ENCODE assay signal across 8 mouse cellular contexts in the genomic region with DNA sequence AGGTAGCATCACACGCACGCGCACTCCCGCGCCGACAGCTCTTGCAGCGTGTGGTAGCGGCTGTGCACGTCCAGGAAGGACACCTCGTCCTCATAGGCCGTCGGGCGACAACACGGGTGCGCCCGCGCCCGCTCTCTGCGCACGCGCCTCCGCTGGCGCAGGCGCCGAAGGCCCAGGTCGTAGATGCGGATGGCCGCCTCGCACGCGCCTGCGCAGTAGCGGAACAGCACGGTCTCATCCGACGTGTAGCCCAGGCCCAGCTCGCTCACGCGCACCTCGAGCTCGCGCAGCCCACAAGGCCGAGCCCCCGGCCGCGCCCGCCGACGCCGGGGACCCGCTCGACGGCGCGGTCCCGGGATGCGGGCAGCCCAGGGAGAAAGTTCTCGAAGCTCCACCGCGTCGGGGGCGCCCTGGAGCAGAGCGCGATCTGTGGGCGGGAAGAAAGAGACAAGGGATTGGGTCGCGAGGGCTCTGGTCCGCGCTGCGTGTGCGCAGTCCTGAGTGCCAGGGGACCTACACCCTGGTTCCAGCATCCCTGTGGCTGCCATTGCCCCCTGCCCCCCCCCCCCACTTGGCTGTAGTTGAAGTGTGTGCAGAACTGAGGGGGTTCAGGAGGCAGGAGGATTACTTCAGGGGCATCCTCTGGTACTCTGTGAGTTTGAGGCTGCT. TPM values are rescaled to one million over a fixed set of nuclear protein-coding genes. Genes with fewer than 3 reads are reported as not detected.
DNase-seq lines count a peak whose midpoint lies in the region; ATAC-seq and TF ChIP-seq lines count a peak whose summit lies in the region.

No protein-coding gene starts in this region.

- H3K9me3 ChIP-seq in kidney, embryonic 14.5 days (ENCODE audit: control insufficient read depth, low read length): no peaks in the 10 kb centered on the region
- no peaks in the 10 kb centered on the region for H3K9me3 ChIP-seq in embryonic facial prominence, embryonic 12.5 days
- no peaks in the 10 kb centered on the region for H3K9me3 ChIP-seq in intestine, embryonic 14.5 days (ENCODE audit: control insufficient read depth, low read length)
- no peaks in the 10 kb centered on the region for H3K9me3 ChIP-seq in stomach, postnatal 0 days (ENCODE audit: control insufficient read depth, low read length)

- 26% methylated on average over 69 of the region's 71 CpGs for WGBS in kidney, embryonic 14.5 days
- WGBS in embryonic facial prominence, embryonic 12.5 days: 23% methylated on average over 71 of the region's 71 CpGs
- 17% methylated on average over 71 of the region's 71 CpGs for WGBS in intestine, embryonic 14.5 days
- 41% methylated on average over 71 of the region's 71 CpGs for WGBS in stomach, postnatal 0 days

- no peaks in the 10 kb centered on the region for H3K36me3 ChIP-seq in kidney, embryonic 14.5 days (ENCODE audit: control insufficient read depth, insufficient read depth, low read length)
- no peaks in the 10 kb centered on the region for H3K36me3 ChIP-seq in embryonic facial prominence, embryonic 12.5 days
- no peaks in the 10 kb centered on the region for H3K36me3 ChIP-seq in intestine, embryonic 14.5 days (ENCODE audit: control insufficient read depth, insufficient read depth, low read length)
- no peaks in the 10 kb centered on the region for H3K36me3 ChIP-seq in stomach, postnatal 0 days (ENCODE audit: control insufficient read depth, insufficient read depth, low read length)

- H3K4me1 ChIP-seq in kidney, embryonic 14.5 days (ENCODE audit: control insufficient read depth, insufficient read depth, low read length): peaks cover 5% of the 10 kb centered on the region; the same call in 1 of the 2 replicates
- H3K4me1 ChIP-seq in embryonic facial prominence, embryonic 12.5 days: peaks cover 13% of the 10 kb centered on the region; the same call in 1 of the 2 replicates
- H3K4me1 ChIP-seq in intestine, embryonic 14.5 days (replicated peaks; ENCODE audit: control insufficient read depth, insufficient read depth, low read length): peaks cover 7% of the 10 kb centered on the region; the same call in 1 of the 2 replicates
- no peaks in the 10 kb centered on the region; the same call in 1 of the 2 replicates for H3K4me1 ChIP-seq in stomach, postnatal 0 days (replicated peaks; ENCODE audit: control insufficient read depth, insufficient read depth)

- peak; percentile 65 for ATAC-seq in kidney, embryonic 14.5 days (ENCODE audit: low FRiP score, low TSS enrichment)
- peak; percentile 36; the same call in 1 of the 2 replicates for ATAC-seq in embryonic facial prominence, embryonic 12.5 days (ENCODE audit: insufficient number of reproducible peaks, insufficient read depth, low FRiP score, low TSS enrichment)
- peak; percentile 30; the same call in 1 of the 2 replicates for ATAC-seq in intestine, embryonic 14.5 days (replicated peaks; ENCODE audit: low FRiP score, low TSS enrichment, low read depth)
- peak; percentile 31 for ATAC-seq in stomach, postnatal 0 days (ENCODE audit: low FRiP score, low TSS enrichment)

- H3K27ac ChIP-seq in kidney, embryonic 14.5 days (ENCODE audit: low read depth, low read length): no peak overlapping the region
- no peak overlapping the region for H3K27ac ChIP-seq in embryonic facial prominence, embryonic 12.5 days
- H3K27ac ChIP-seq in intestine, embryonic 14.5 days (ENCODE audit: low read depth): no peak overlapping the region
- H3K27ac ChIP-seq in stomach, postnatal 0 days (replicated peaks): no peak overlapping the region

- TF ChIP-seq CTCF in stomach, postnatal 0 days (IDR thresholded peaks at IDR 0.05; ENCODE audit: low read depth): no peak

- no peak overlapping the region for H3K9ac ChIP-seq in kidney, embryonic 14.5 days (ENCODE audit: low read depth, low read length)
- no peak overlapping the region for H3K9ac ChIP-seq in embryonic facial prominence, embryonic 12.5 days
- peak overlapping the region; percentile 27; the same call in 1 of the 2 replicates for H3K9ac ChIP-seq in intestine, embryonic 14.5 days (ENCODE audit: low read length)
- no peak overlapping the region for H3K9ac ChIP-seq in stomach, postnatal 0 days (ENCODE audit: low read length)

- DNase-seq in kidney, adult 8-10 months: no peak
- DNase-seq in intestine, embryonic 14.5 days (ENCODE audit: low spot score): peak; percentile 67
- peak; percentile 59 for DNase-seq in lung, postnatal 10 days
- DNase-seq in stomach, postnatal 0 days (ENCODE audit: low spot score): peak; percentile 62
- DNase-seq in yolk sac, embryonic 10.5 days (ENCODE audit: low spot score): no peak
- no peak for DNase-seq in ovary, postnatal 36 days (ENCODE audit: low spot score)

- peak overlapping the region; percentile 12 for H3K4me3 ChIP-seq in kidney, embryonic 14.5 days (ENCODE audit: low read length)
- peak overlapping the region; percentile 20 for H3K4me3 ChIP-seq in embryonic facial prominence, embryonic 12.5 days
- peak overlapping the region; percentile 16 for H3K4me3 ChIP-seq in intestine, embryonic 14.5 days (ENCODE audit: low read depth, low read length)
- H3K4me3 ChIP-seq in stomach, postnatal 0 days (ENCODE audit: low read depth, low read length): peak overlapping the region; percentile 18

- peaks cover 52% of the 10 kb centered on the region for H3K27me3 ChIP-seq in kidney, embryonic 14.5 days (ENCODE audit: control insufficient read depth, insufficient read depth, low read length)
- H3K27me3 ChIP-seq in embryonic facial prominence, embryonic 12.5 days: peaks cover 64% of the 10 kb centered on the region
- peaks cover 50% of the 10 kb centered on the region for H3K27me3 ChIP-seq in intestine, embryonic 14.5 days (replicated peaks; ENCODE audit: control insufficient read depth, insufficient read depth, low read length)
- H3K27me3 ChIP-seq in stomach, postnatal 0 days (ENCODE audit: control insufficient read depth, insufficient read depth, low read length): no peaks in the 10 kb centered on the region

- no peak for TF ChIP-seq EP300 in stomach, postnatal 0 days (optimal IDR thresholded peaks at IDR 0.05)

- H3K4me2 ChIP-seq in kidney, embryonic 14.5 days (replicated peaks; ENCODE audit: low read depth, low read length): peak overlapping the region; percentile 39
- peak overlapping the region; percentile 42 for H3K4me2 ChIP-seq in embryonic facial prominence, embryonic 12.5 days (replicated peaks)
- peak overlapping the region; percentile 33 for H3K4me2 ChIP-seq in intestine, embryonic 14.5 days (ENCODE audit: low read length)
- peak overlapping the region; percentile 26; the same call in 1 of the 2 replicates for H3K4me2 ChIP-seq in stomach, postnatal 0 days (replicated peaks; ENCODE audit: low read depth)

RNA-seq across cellular contexts. Expression of a gene that starts 5.8 kb away (rescaled TPM):
- polyA plus RNA-seq in kidney, embryonic 14.5 days (2014; fragmentation: Nextera tagmentation; extraction: Ambion mirVana): 9.5 and 12.9 TPM in 2 replicates
- 10.9 and 11.9 TPM in 2 replicates for polyA plus RNA-seq in embryonic facial prominence, embryonic 12.5 days (2016; fragmentation: Nextera tagmentation; extraction: Ambion mirVana)
- 13.5 and 15.6 TPM in 2 replicates for polyA plus RNA-seq in intestine, embryonic 14.5 days (2014; fragmentation: Nextera tagmentation; extraction: Ambion mirVana)
- 32.4 and 37.9 TPM in 2 replicates for polyA plus RNA-seq in stomach, postnatal 0 days (2015; fragmentation: Nextera tagmentation; extraction: Ambion mirVana)

RNA-seq across cellular contexts. Expression of a gene that starts 13.0 kb away (rescaled TPM):
- 37.8 and 48.0 TPM in 2 replicates for polyA plus RNA-seq in kidney, embryonic 14.5 days (2014; fragmentation: Nextera tagmentation; extraction: Ambion mirVana)
- polyA plus RNA-seq in embryonic facial prominence, embryonic 12.5 days (2016; fragmentation: Nextera tagmentation; extraction: Ambion mirVana): 44.1 and 47.2 TPM in 2 replicates
- polyA plus RNA-seq in intestine, embryonic 14.5 days (2014; fragmentation: Nextera tagmentation; extraction: Ambion mirVana): 45.6 and 47.4 TPM in 2 replicates
- 22.9 and 24.4 TPM in 2 replicates for polyA plus RNA-seq in stomach, postnatal 0 days (2015; fragmentation: Nextera tagmentation; extraction: Ambion mirVana)

RNA-seq across cellular contexts. Expression of a gene that starts 18.5 kb away (rescaled TPM):
- polyA plus RNA-seq in kidney, embryonic 14.5 days (2014; fragmentation: Nextera tagmentation; extraction: Ambion mirVana): 1.7 and 2.3 TPM in 2 replicates
- 1.4 TPM in 2 replicates for polyA plus RNA-seq in embryonic facial prominence, embryonic 12.5 days (2016; fragmentation: Nextera tagmentation; extraction: Ambion mirVana)
- 1.7 and 2.3 TPM in 2 replicates for polyA plus RNA-seq in intestine, embryonic 14.5 days (2014; fragmentation: Nextera tagmentation; extraction: Ambion mirVana)
- polyA plus RNA-seq in stomach, postnatal 0 days (2015; fragmentation: Nextera tagmentation; extraction: Ambion mirVana): 0.38 and 0.65 TPM in 2 replicates

RNA-seq across cellular contexts. Expression of a gene that starts 33.7 kb away (rescaled TPM):
- 17.6 and 23.6 TPM in 2 replicates for polyA plus RNA-seq in kidney, embryonic 14.5 days (2014; fragmentation: Nextera tagmentation; extraction: Ambion mirVana)
- 19.4 and 20.8 TPM in 2 replicates for polyA plus RNA-seq in embryonic facial prominence, embryonic 12.5 days (2016; fragmentation: Nextera tagmentation; extraction: Ambion mirVana)
- polyA plus RNA-seq in intestine, embryonic 14.5 days (2014; fragmentation: Nextera tagmentation; extraction: Ambion mirVana): 21.2 and 21.3 TPM in 2 replicates
- 19.0 and 22.8 TPM in 2 replicates for polyA plus RNA-seq in stomach, postnatal 0 days (2015; fragmentation: Nextera tagmentation; extraction: Ambion mirVana)

RNA-seq across cellular contexts. Expression of a gene that starts 34.0 kb away (rescaled TPM):
- polyA plus RNA-seq in kidney, embryonic 14.5 days (2014; fragmentation: Nextera tagmentation; extraction: Ambion mirVana): 447 and 572 TPM in 2 replicates
- 371 and 409 TPM in 2 replicates for polyA plus RNA-seq in embryonic facial prominence, embryonic 12.5 days (2016; fragmentation: Nextera tagmentation; extraction: Ambion mirVana)
- 494 and 522 TPM in 2 replicates for polyA plus RNA-seq in intestine, embryonic 14.5 days (2014; fragmentation: Nextera tagmentation; extraction: Ambion mirVana)
- 584 and 595 TPM in 2 replicates for polyA plus RNA-seq in stomach, postnatal 0 days (2015; fragmentation: Nextera tagmentation; extraction: Ambion mirVana)

Comparison
In these comparisons a context has a peak if more than half of its experiments do, and no peak if none do; other contexts are left out.
1. DNase-seq: peak in intestine, embryonic 14.5 days (single experiment), lung, postnatal 10 days (single experiment) and stomach, postnatal 0 days (single experiment); none in kidney, adult 8-10 months (0 of 2), yolk sac, embryonic 10.5 days (single experiment) and ovary, postnatal 36 days (single experiment).
2. Peak in every context shown above with its lines, with median percentiles within 50 percentile points of each other: ATAC-seq, H3K4me2 ChIP-seq and H3K4me3 ChIP-seq.